Mouse (Mus musculus) small intestine, adult 2 months (tissue): ENCODE measurements around the gene Plscr1.

Experiments used
- CTCF ChIP-seq: fragments of 200-500 bp; IDR thresholded peaks from 2 replicates; pipeline ENCODE4 v1.5.1; 2012; ENCODE audit warnings: low read depth, mild to moderate bottlenecking, control low read depth, inconsistent platforms, low read length, moderate library complexity, mixed read lengths; ENCODE audit not compliant: insufficient replicate concordance, insufficient read length; ENCODE audit errors: extremely low read depth
- POLR2A ChIP-seq: fragments of 200-500 bp; IDR thresholded peaks from 2 replicates; pipeline ENCODE4 v1.6.1; 2012; ENCODE audit warnings: low read depth, mild to moderate bottlenecking, control low read depth, inconsistent platforms, low read length, moderate library complexity

DNA sequence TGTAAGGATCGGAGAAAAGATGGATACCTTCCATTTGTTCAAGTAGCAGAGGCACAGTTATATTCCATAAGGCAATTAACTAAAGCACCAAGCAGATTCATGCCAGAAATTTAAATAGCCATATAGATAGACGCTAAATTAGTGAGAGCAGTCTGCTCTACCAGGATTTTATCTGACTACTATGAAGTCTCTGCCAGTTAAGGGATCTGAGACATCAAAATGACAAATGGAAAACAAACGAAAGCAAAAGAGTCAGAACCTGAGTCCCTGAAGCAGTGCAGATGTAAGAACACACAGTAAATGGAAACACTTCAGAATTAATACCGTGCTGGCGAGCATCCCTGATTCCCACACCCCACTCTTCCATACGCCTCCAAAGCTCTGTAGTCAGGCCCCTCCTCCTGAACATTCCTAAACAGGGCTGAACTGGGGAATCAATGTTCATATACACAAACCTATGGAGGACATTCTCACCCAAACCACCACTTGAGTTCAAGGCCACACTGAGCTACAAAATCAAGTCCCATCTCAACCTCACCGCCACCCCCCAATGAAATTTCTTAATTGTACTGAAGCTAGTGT, 39.1 kb upstream of the Plscr1 start:
- TF ChIP-seq POLR2A (no peak), CTCF (no peak)
